ENCODE assay signal across 8 mouse cellular contexts in genomic region chr9:44607306-44607705, GRCm38 (mm10). TPM values are rescaled to one million over a fixed set of nuclear protein-coding genes. Genes with fewer than 3 reads are reported as not detected.
DNase-seq lines count a peak whose midpoint lies in the region; ATAC-seq and TF ChIP-seq lines count a peak whose summit lies in the region.
"Had no signal": no experiment of that assay in that cellular context is flagged by ENCODE, and none has a peak within 500 bp of the region (broad histone marks: within the 10 kb centered on the region; RNA-seq: fewer than 3 reads in every experiment).

No protein-coding gene starts in this region.

- H3K9ac ChIP-seq in lung, postnatal 0 days (replicated peaks; ENCODE audit: low read depth), result no peak overlapping the region
- no peak overlapping the region for H3K9ac ChIP-seq in forebrain, postnatal 0 days
- H3K9ac ChIP-seq in limb, embryonic 14.5 days (ENCODE audit: low read depth, low read length, severe bottlenecking), result no peak overlapping the region
- no peak overlapping the region for H3K9ac ChIP-seq in stomach, embryonic 14.5 days (replicated peaks; ENCODE audit: low read depth, low read length)

- 43% methylated on average over 4 of the region's 4 CpGs for WGBS in lung, postnatal 0 days
- WGBS in forebrain, postnatal 0 days, result 61% methylated on average over 4 of the region's 4 CpGs
- WGBS in limb, embryonic 14.5 days, result 65% methylated on average over 4 of the region's 4 CpGs
- 45% methylated on average over 4 of the region's 4 CpGs for WGBS in stomach, embryonic 14.5 days
- WGBS in thymus, adult 2 months, result 42% methylated on average over 4 of the region's 4 CpGs

- no peak for DNase-seq in lung, postnatal 0 days (ENCODE audit: low spot score)
- no peak for DNase-seq in lung, postnatal 25 days (ENCODE audit: low spot score)
- DNase-seq in forebrain, postnatal 0 days, result no peak
- no peak for DNase-seq in limb, embryonic 14.5 days (ENCODE audit: low spot score)
- DNase-seq in spleen, postnatal 10 days (ENCODE audit: low spot score in 2 of 2), result no peak
- DNase-seq in thymus, adult 2 months, result no peak
- DNase-seq: cerebellum, postnatal 36 days had no signal

- H3K4me3 ChIP-seq in lung, postnatal 0 days (ENCODE audit: low read depth, low read length), result no peak overlapping the region
- no peak overlapping the region for H3K4me3 ChIP-seq in forebrain, postnatal 0 days (ENCODE audit: low read depth, low read length)
- peak overlapping the region; percentile 100; the same call in 1 of the 2 replicates for H3K4me3 ChIP-seq in limb, embryonic 14.5 days (replicated peaks; ENCODE audit: low read length)
- peak overlapping the region; percentile 99; the same call in 1 of the 2 replicates for H3K4me3 ChIP-seq in stomach, embryonic 14.5 days (ENCODE audit: low read depth, low read length)
- no peak overlapping the region for H3K4me3 ChIP-seq in thymus, adult 2 months (ENCODE audit: control insufficient read depth, insufficient read depth, low read length)

- H3K27ac ChIP-seq in lung, postnatal 0 days (ENCODE audit: low read length), result no peak overlapping the region
- no peak overlapping the region for H3K27ac ChIP-seq in forebrain, postnatal 0 days (ENCODE audit: low read depth, low read length)
- no peak overlapping the region for H3K27ac ChIP-seq in limb, embryonic 14.5 days (replicated peaks; ENCODE audit: low read depth, low read length)
- H3K27ac ChIP-seq in stomach, embryonic 14.5 days (ENCODE audit: low read length), result no peak overlapping the region
- no peak overlapping the region for H3K27ac ChIP-seq in thymus, adult 2 months (ENCODE audit: control insufficient read depth, insufficient read depth, low read length)

- no peaks in the 10 kb centered on the region for H3K9me3 ChIP-seq in lung, postnatal 0 days (ENCODE audit: low read length)
- H3K9me3 ChIP-seq in forebrain, postnatal 0 days (ENCODE audit: low read length), result no peaks in the 10 kb centered on the region
- no peaks in the 10 kb centered on the region for H3K9me3 ChIP-seq in limb, embryonic 14.5 days (ENCODE audit: control insufficient read depth, low read length)
- H3K9me3 ChIP-seq in stomach, embryonic 14.5 days (ENCODE audit: control insufficient read depth, low read depth, low read length), result no peaks in the 10 kb centered on the region

- no peak for TF ChIP-seq POLR2A in limb, embryonic 14.5 days (IDR thresholded peaks at IDR 0.05; ENCODE audit: borderline replicate concordance, extremely low read depth, insufficient read depth, insufficient read length)
- no peak for TF ChIP-seq POLR2A in thymus, adult 2 months (IDR thresholded peaks at IDR 0.05; ENCODE audit: control insufficient read depth, extremely low read depth, insufficient read depth, low read length, poor library complexity)

- TF ChIP-seq EP300 in lung, postnatal 0 days (IDR thresholded peaks at IDR 0.05), result no peak

- no peak for ATAC-seq in lung, postnatal 0 days
- ATAC-seq in forebrain, postnatal 0 days, result no peak
- no peak for ATAC-seq in limb, embryonic 14.5 days (ENCODE audit: low FRiP score, low read depth)
- ATAC-seq in stomach, embryonic 14.5 days (ENCODE audit: insufficient number of reproducible peaks, insufficient read depth, low FRiP score, low read depth), result no peak

- no peak for TF ChIP-seq CTCF in lung, postnatal 0 days (IDR thresholded peaks at IDR 0.05)
- no peak for TF ChIP-seq CTCF in forebrain, postnatal 0 days (IDR thresholded peaks at IDR 0.05; ENCODE audit: low read depth)
- no peak for TF ChIP-seq CTCF in thymus, adult 2 months (IDR thresholded peaks at IDR 0.05; ENCODE audit: borderline replicate concordance, control insufficient read depth, extremely low read depth, insufficient read depth, low read length, poor library complexity)

- H3K36me3 ChIP-seq in lung, postnatal 0 days (ENCODE audit: insufficient read depth, low read length), result peaks cover 17% of the 10 kb centered on the region; the same call in 1 of the 2 replicates
- H3K36me3 ChIP-seq in forebrain, postnatal 0 days (ENCODE audit: insufficient read depth), result peaks cover 26% of the 10 kb centered on the region
- H3K36me3 ChIP-seq in limb, embryonic 14.5 days (ENCODE audit: control insufficient read depth, insufficient read depth, low read length), result peaks cover 52% of the 10 kb centered on the region
- H3K36me3 ChIP-seq in stomach, embryonic 14.5 days (ENCODE audit: control insufficient read depth, insufficient read depth, low read length), result peaks cover 37% of the 10 kb centered on the region
- H3K36me3 ChIP-seq in thymus, adult 2 months (ENCODE audit: control insufficient read depth, insufficient read depth, low read length), result peaks cover 52% of the 10 kb centered on the region

- H3K4me2 ChIP-seq in lung, postnatal 0 days (replicated peaks; ENCODE audit: low read depth, low read length), result peak overlapping the region; percentile 92; the same call in 1 of the 2 replicates
- H3K4me2 ChIP-seq in forebrain, postnatal 0 days (ENCODE audit: low read depth), result peak overlapping the region; percentile 97
- peak overlapping the region; percentile 63 for H3K4me2 ChIP-seq in limb, embryonic 14.5 days (replicated peaks; ENCODE audit: low read depth, low read length, severe bottlenecking)
- H3K4me2 ChIP-seq in stomach, embryonic 14.5 days (replicated peaks; ENCODE audit: low read depth, low read length), result peak overlapping the region; percentile 83

- peaks cover 4% of the 10 kb centered on the region; the same call in 1 of the 2 replicates for H3K4me1 ChIP-seq in lung, postnatal 0 days (ENCODE audit: insufficient read depth, low read depth, low read length)
- peaks cover 4% of the 10 kb centered on the region; the same call in 1 of the 2 replicates for H3K4me1 ChIP-seq in forebrain, postnatal 0 days (ENCODE audit: insufficient read depth)
- peaks cover 28% of the 10 kb centered on the region for H3K4me1 ChIP-seq in limb, embryonic 14.5 days (ENCODE audit: control insufficient read depth, insufficient read depth, low read length)
- peaks cover 17% of the 10 kb centered on the region for H3K4me1 ChIP-seq in stomach, embryonic 14.5 days (ENCODE audit: control insufficient read depth, insufficient read depth, low read length)
- peaks cover 11% of the 10 kb centered on the region for H3K4me1 ChIP-seq in thymus, adult 2 months (replicated peaks; ENCODE audit: control insufficient read depth, insufficient read depth, low read length)

- no peaks in the 10 kb centered on the region for H3K27me3 ChIP-seq in lung, postnatal 0 days (replicated peaks; ENCODE audit: insufficient read depth, low read length)
- no peaks in the 10 kb centered on the region for H3K27me3 ChIP-seq in forebrain, postnatal 0 days (ENCODE audit: insufficient read depth, low read length)
- no peaks in the 10 kb centered on the region for H3K27me3 ChIP-seq in limb, embryonic 14.5 days (ENCODE audit: control insufficient read depth, insufficient read depth, low read length)
- H3K27me3 ChIP-seq in stomach, embryonic 14.5 days (ENCODE audit: control insufficient read depth, insufficient read depth, low read length), result no peaks in the 10 kb centered on the region
- no peaks in the 10 kb centered on the region for H3K27me3 ChIP-seq in thymus, adult 2 months (ENCODE audit: control insufficient read depth, insufficient read depth, low read length)

RNA-seq across cellular contexts. Expression of gene Ddx6, which starts 2.6 kb away (rescaled TPM):
- polyA plus RNA-seq in lung, postnatal 0 days (2015; fragmentation: Nextera tagmentation; extraction: Ambion mirVana), result 13.9 and 18.3 TPM in 2 replicates
- 59.2 and 76.2 TPM in 2 replicates for total RNA-seq in forebrain, postnatal 0 days (2014; rRNA removed)
- 11.1 and 18.3 TPM in 2 replicates for polyA plus RNA-seq in forebrain, postnatal 0 days (2015; fragmentation: Nextera tagmentation; extraction: Ambion mirVana)
- 41.7 and 42.0 TPM in 2 replicates for polyA plus RNA-seq in limb, embryonic 14.5 days (2012; rRNA removed)
- 18.5 and 20.4 TPM in 2 replicates for polyA plus RNA-seq in limb, embryonic 14.5 days (2014; fragmentation: Nextera tagmentation; extraction: Ambion mirVana)
- 31.1 and 39.0 TPM in 2 replicates for polyA plus RNA-seq in stomach, embryonic 14.5 days (2014; fragmentation: Nextera tagmentation; extraction: Ambion mirVana)
- polyA plus RNA-seq in thymus, adult 2 months (2012; rRNA removed), result 29.2 and 35.6 TPM in 2 replicates

RNA-seq across cellular contexts. Expression of gene Cxcr5, which starts 45.6 kb away (rescaled TPM):
- 0.17 TPM in 2 replicates for polyA plus RNA-seq in lung, postnatal 0 days (2015; fragmentation: Nextera tagmentation; extraction: Ambion mirVana)
- not detected in 2 replicates for total RNA-seq in forebrain, postnatal 0 days (2014; rRNA removed)
- polyA plus RNA-seq in forebrain, postnatal 0 days (2015; fragmentation: Nextera tagmentation; extraction: Ambion mirVana), result not detected in 2 replicates
- polyA plus RNA-seq in limb, embryonic 14.5 days (2012; rRNA removed), result 0.10 and 0.13 TPM in 2 replicates
- 0.30 TPM in 1 of 2 replicates, not detected in the other for polyA plus RNA-seq in limb, embryonic 14.5 days (2014; fragmentation: Nextera tagmentation; extraction: Ambion mirVana)
- 0.13 and 0.27 TPM in 2 replicates for polyA plus RNA-seq in stomach, embryonic 14.5 days (2014; fragmentation: Nextera tagmentation; extraction: Ambion mirVana)
- 7.7 and 9.9 TPM in 2 replicates for polyA plus RNA-seq in thymus, adult 2 months (2012; rRNA removed)

Comparison
In these comparisons a context has a peak if more than half of its experiments do, and no peak if none do; other contexts are left out.
1. H3K4me3 ChIP-seq: peak in limb, embryonic 14.5 days (single experiment) and stomach, embryonic 14.5 days (single experiment); none in lung, postnatal 0 days (single experiment), forebrain, postnatal 0 days (single experiment) and thymus, adult 2 months (single experiment).
2. Peak in every context shown above with its lines, with median percentiles within 50 percentile points of each other: H3K4me2 ChIP-seq.